14 mouse cellular contexts compared by ENCODE assay signal in genomic region chr11:88461601-88462000, GRCm38 (mm10).
DNase-seq lines count a peak whose midpoint lies in the region; ATAC-seq lines count a peak whose summit lies in the region.
"Had no signal": no experiment of that assay in that cellular context is flagged by ENCODE, and none has a peak within 500 bp of the region (broad histone marks: within the 10 kb centered on the region; RNA-seq: fewer than 3 reads in every experiment).

No protein-coding gene starts in this region.

- no peak overlapping the region for H3K4me3 ChIP-seq in heart, embryonic 13.5 days
- H3K4me3 ChIP-seq in midbrain, embryonic 12.5 days: no peak overlapping the region
- H3K4me3 ChIP-seq in midbrain, embryonic 10.5 days: no peak overlapping the region
- no peak overlapping the region for H3K4me3 ChIP-seq in hindbrain, embryonic 10.5 days
- no peak overlapping the region for H3K4me3 ChIP-seq in neural tube, embryonic 14.5 days (ENCODE audit: low read depth, low read length)
- H3K4me3 ChIP-seq: liver, embryonic 13.5 days; megakaryocyte, embryonic 14.5 days had no signal

- no peaks in the 10 kb centered on the region for H3K27me3 ChIP-seq in heart, embryonic 13.5 days (replicated peaks)
- H3K27me3 ChIP-seq in midbrain, embryonic 12.5 days: no peaks in the 10 kb centered on the region
- H3K27me3 ChIP-seq in midbrain, embryonic 10.5 days (ENCODE audit: low read depth, poor library complexity, severe bottlenecking): no peaks in the 10 kb centered on the region
- no peaks in the 10 kb centered on the region for H3K27me3 ChIP-seq in hindbrain, embryonic 10.5 days (ENCODE audit: insufficient read depth, poor library complexity, severe bottlenecking)
- H3K27me3 ChIP-seq in neural tube, embryonic 14.5 days (ENCODE audit: control insufficient read depth, insufficient read depth, low read length): no peaks in the 10 kb centered on the region
- H3K27me3 ChIP-seq: liver, embryonic 13.5 days had no signal

- no peak for DNase-seq in heart, adult 11 months
- no peak for DNase-seq in midbrain, embryonic 10.5 days (ENCODE audit: low spot score)
- DNase-seq in hindbrain, embryonic 10.5 days (ENCODE audit: low spot score): no peak
- no peak for DNase-seq in cerebellum, adult 8-10 months
- DNase-seq: cerebellum, postnatal 10 days; gastrocnemius, postnatal 36 days; heart, postnatal 10 days; kidney, adult 8-10 months; left cerebral cortex, postnatal 4 days; liver, embryonic 13.5 days had no signal

- no peaks in the 10 kb centered on the region for H3K9me3 ChIP-seq in heart, embryonic 13.5 days
- H3K9me3 ChIP-seq in midbrain, embryonic 12.5 days: no peaks in the 10 kb centered on the region
- no peaks in the 10 kb centered on the region for H3K9me3 ChIP-seq in midbrain, embryonic 10.5 days (replicated peaks)
- H3K9me3 ChIP-seq in hindbrain, embryonic 10.5 days: no peaks in the 10 kb centered on the region
- no peaks in the 10 kb centered on the region for H3K9me3 ChIP-seq in neural tube, embryonic 14.5 days (ENCODE audit: control insufficient read depth, low read length)
- H3K9me3 ChIP-seq: liver, embryonic 13.5 days; megakaryocyte, embryonic 14.5 days had no signal

- no peak overlapping the region for H3K9ac ChIP-seq in heart, embryonic 13.5 days
- no peak overlapping the region for H3K9ac ChIP-seq in midbrain, embryonic 12.5 days (replicated peaks)
- no peak overlapping the region for H3K9ac ChIP-seq in neural tube, embryonic 14.5 days (replicated peaks; ENCODE audit: low read depth, low read length)
- H3K9ac ChIP-seq: liver, embryonic 13.5 days had no signal

- no peak overlapping the region for H3K4me2 ChIP-seq in heart, embryonic 13.5 days
- H3K4me2 ChIP-seq in midbrain, embryonic 12.5 days (replicated peaks): no peak overlapping the region
- H3K4me2 ChIP-seq in neural tube, embryonic 14.5 days (ENCODE audit: low read depth, low read length): no peak overlapping the region
- H3K4me2 ChIP-seq: liver, embryonic 13.5 days had no signal

- ATAC-seq in heart, embryonic 13.5 days (ENCODE audit: extremely low read depth, insufficient number of reproducible peaks, low FRiP score, low TSS enrichment): no peak
- no peak for ATAC-seq in midbrain, embryonic 12.5 days (ENCODE audit: low FRiP score, low read depth)
- no peak for ATAC-seq in neural tube, embryonic 14.5 days (ENCODE audit: low read depth)

- WGBS in heart, embryonic 13.5 days: 63% methylated on average over 4 of the region's 4 CpGs
- 97% methylated on average over 4 of the region's 4 CpGs for WGBS in midbrain, embryonic 12.5 days
- 96% methylated on average over 4 of the region's 4 CpGs for WGBS in midbrain, embryonic 10.5 days
- WGBS in hindbrain, embryonic 10.5 days: 92% methylated on average over 4 of the region's 4 CpGs
- WGBS in neural tube, embryonic 14.5 days: 87% methylated on average over 4 of the region's 4 CpGs

- peaks cover 89% of the 10 kb centered on the region for H3K4me1 ChIP-seq in heart, embryonic 13.5 days
- peaks cover 84% of the 10 kb centered on the region for H3K4me1 ChIP-seq in midbrain, embryonic 12.5 days
- peaks cover 82% of the 10 kb centered on the region for H3K4me1 ChIP-seq in midbrain, embryonic 10.5 days
- peaks cover 92% of the 10 kb centered on the region for H3K4me1 ChIP-seq in hindbrain, embryonic 10.5 days (replicated peaks)
- peaks cover 49% of the 10 kb centered on the region for H3K4me1 ChIP-seq in neural tube, embryonic 14.5 days (ENCODE audit: control insufficient read depth, insufficient read depth, low read length)
- H3K4me1 ChIP-seq: megakaryocyte, embryonic 14.5 days had no signal

- peak overlapping the region; percentile 77; the same call in 1 of the 2 replicates for H3K27ac ChIP-seq in heart, embryonic 13.5 days (replicated peaks)
- H3K27ac ChIP-seq in midbrain, embryonic 12.5 days (replicated peaks): peak overlapping the region; percentile 72
- no peak overlapping the region; the same call in 1 of the 2 replicates for H3K27ac ChIP-seq in midbrain, embryonic 10.5 days (replicated peaks)
- peak overlapping the region; percentile 81 for H3K27ac ChIP-seq in hindbrain, embryonic 10.5 days
- H3K27ac ChIP-seq in neural tube, embryonic 14.5 days (ENCODE audit: low read depth, low read length): 0 out of 2 replicates have a peak overlapping the region, but pooled peaks have one; percentile 1
- H3K27ac ChIP-seq: liver, embryonic 13.5 days had no signal

- H3K36me3 ChIP-seq in heart, embryonic 13.5 days: peaks cover 14% of the 10 kb centered on the region; the same call in 1 of the 2 replicates
- H3K36me3 ChIP-seq in midbrain, embryonic 12.5 days: peaks cover 11% of the 10 kb centered on the region; the same call in 1 of the 2 replicates
- peaks cover 63% of the 10 kb centered on the region for H3K36me3 ChIP-seq in midbrain, embryonic 10.5 days
- peaks cover 51% of the 10 kb centered on the region for H3K36me3 ChIP-seq in hindbrain, embryonic 10.5 days
- H3K36me3 ChIP-seq in neural tube, embryonic 14.5 days (ENCODE audit: control insufficient read depth, insufficient read depth, low read length): no peaks in the 10 kb centered on the region
- H3K36me3 ChIP-seq: liver, embryonic 13.5 days had no signal
